Mouse (Mus musculus) liver, embryonic 14.5 days (tissue): ENCODE measurements around the gene Msh5. TPM values are rescaled to one million over a fixed set of nuclear protein-coding genes. Genes with fewer than 3 reads are reported as not detected.

Experiments
- ATAC-seq: fragments of 200-750 bp; cut with Nextera tagmentation; 2 replicates; pipeline ENCODE4 v1.8.0; 2017; ENCODE audit warnings: moderate number of reproducible peaks, mild to moderate bottlenecking, moderate library complexity; ENCODE audit not compliant: insufficient read depth
- DNase-seq, 3 experiments: peaks; one replicate each; pipeline ENCODE4 v3.0.0-alpha.2; 2012 to 2013; ENCODE audit warnings: low read depth in 3 of 3, low spot score in 3 of 3
- H3K27ac ChIP-seq: fragments of 300-500 bp; sonication (generic); 2 replicates; pipeline ENCODE4 v1.5.1; 2014; ENCODE audit warnings: moderate library complexity, mild to moderate bottlenecking, control low read depth, inconsistent platforms
- H3K27me3 ChIP-seq: fragments of 300-500 bp; sonication (generic); 2 replicates; pipeline ENCODE4 v1.6.1; 2014; ENCODE audit warnings: mild to moderate bottlenecking, low read length, moderate library complexity; ENCODE audit not compliant: control insufficient read depth, insufficient read depth
- H3K36me3 ChIP-seq: fragments of 300-500 bp; sonication (generic); replicated peaks from 2 replicates; pipeline ENCODE4 v1.6.1; 2014; ENCODE audit warnings: low read depth; ENCODE audit not compliant: control insufficient read depth, insufficient read depth
- H3K4me1 ChIP-seq, 2 experiments: fragments of 200-500 bp in 1 of 2; fragments of 300-500 bp in 1 of 2; sonication (generic) in 1 of 2; replicated peaks; 2 replicates each; pipeline ENCODE4 v1.6.1; 2012 to 2014; ENCODE audit warnings: antibody characterized with exemption in 1 of 2, inconsistent platforms in 1 of 2, low read length in 1 of 2; ENCODE audit not compliant: control insufficient read depth in 2 of 2, insufficient read depth in 2 of 2
- H3K4me2 ChIP-seq: fragments of 300-500 bp; sonication (generic); 2 replicates; pipeline ENCODE4 v1.6.1; 2014; ENCODE audit warnings: low read depth, mild to moderate bottlenecking, control low read depth, moderate library complexity
- H3K4me3 ChIP-seq, 2 experiments: fragments of 200-500 bp in 1 of 2; fragments of 300-500 bp in 1 of 2; sonication (generic) in 1 of 2; 2 replicates each; pipeline ENCODE4 v1.5.1; 2012 to 2014; ENCODE audit warnings: low read depth in 2 of 2, low read length in 2 of 2, mild to moderate bottlenecking in 2 of 2, control low read depth in 1 of 2, inconsistent platforms in 1 of 2, moderate library complexity in 1 of 2; ENCODE audit not compliant: insufficient read depth in 1 of 2
- H3K9ac ChIP-seq: fragments of 300-500 bp; sonication (generic); replicated peaks from 2 replicates; pipeline ENCODE4 v1.6.1; 2014; ENCODE audit warnings: mild to moderate bottlenecking, control low read depth, moderate library complexity
- H3K9me3 ChIP-seq: fragments of 300-500 bp; sonication (generic); 2 replicates; pipeline ENCODE4 v1.6.1; 2016; ENCODE audit warnings: low read length, mixed read lengths; ENCODE audit not compliant: control insufficient read depth
- CTCF ChIP-seq: IDR thresholded peaks from 2 replicates; pipeline ENCODE4 v1.5.1; 2016; ENCODE audit warnings: antibody characterized with exemption, low read depth, control low read depth
- EP300 ChIP-seq: IDR thresholded peaks from 2 replicates; pipeline ENCODE4 v1.6.1; 2016; ENCODE audit warnings: antibody characterized with exemption, low read depth
- WGBS: fragments of 180-500 bp; shearing (Covaris S2); extraction: QIAGEN DNeasy Blood & Tissue Kit; methylation state at CpG from one replicate; pipeline ENCODE4 v1.1.7; 2014; ENCODE audit not compliant: insufficient replicate concordance; 5-methylcytosine and 5-hydroxymethylcytosine counted together
- polyA plus RNA-seq, 2 experiments: library from polyadenylated mRNA; depleted of rRNA in 1 of 2; stranded (reverse) in 1 of 2; unstranded in 1 of 2; fragments of >200 nt; fragmentation: Nextera tagmentation in 1 of 2; extraction: Ambion mirVana in 1 of 2; gene quantifications; 2 replicates each; pipeline versions ENCODE4 v1.2.1 to v1.2.3; 2012 to 2014

Gene Msh5
- polyA plus RNA-seq, 2 experiments = 2.3 to 4.3 TPM

GRCm38 (mm10) chr17:35088825-35089644 is 42.5 kb upstream of the Msh5 start, which contains the start of gene Abhd16a:
Gene Abhd16a (plus strand): TSS chr17:35089263.
- WGBS = 3% methylated on average over 60 of the region's 67 CpGs
- DNase-seq = peak; percentile 82 to 87 (median 83)

GRCm38 (mm10) chr17:35088151-35088550 is 41.6 kb upstream of the Msh5 start:
- Histone ChIP-seq H3K36me3 (peaks cover 6% of the 10 kb centered on the region; the same call in 1 of the 2 replicates), H3K9me3 (no peaks in the 10 kb centered on the region), H3K4me2 (no peak overlapping the region), H3K4me1 (peaks cover 15 to 18% of the 10 kb centered on the region in 2 experiments), H3K9ac (no peak overlapping the region), H3K4me3 (no peak overlapping the region), H3K27me3 (no peaks in the 10 kb centered on the region), H3K27ac (no peak overlapping the region)
- no peak for DNase-seq
- TF ChIP-seq CTCF (peak; percentile 39), EP300 (no peak)
- WGBS = 34% methylated on average over 2 of the region's 2 CpGs
- ATAC-seq = no peak

More at GRCm38 (mm10) chr17:35088825-35089644, 42.5 kb upstream of the Msh5 start, which contains the start of gene Abhd16a:
- TF ChIP-seq CTCF (peak; percentile 22), EP300 (no peak)
- peak within 1 kb of the TSS; percentile 75 for H3K27ac ChIP-seq
- H3K9ac ChIP-seq = peak within 1 kb of the TSS; percentile 86
- peak within 1 kb of the TSS; percentile 96 for H3K4me2 ChIP-seq
- no peaks in the 10 kb centered on the region for H3K9me3 ChIP-seq
- H3K4me3 ChIP-seq = peak within 1 kb of the TSS; percentile 66 to 70
- no peaks in the 10 kb centered on the region for H3K27me3 ChIP-seq
- peaks cover 15 to 18% of the 10 kb centered on the region in 2 experiments for H3K4me1 ChIP-seq
- H3K36me3 ChIP-seq = peaks cover 6% of the 10 kb centered on the region; the same call in 1 of the 2 replicates
- peak; percentile 97 for ATAC-seq

- Histone ChIP-seq H3K4me1 (peaks cover 15 to 20% of the 10 kb centered on the region in 2 experiments), H3K9me3 (no peaks in the 10 kb centered on the region), H3K4me2 (no peak within 1 kb of the TSS), H3K27ac (no peak within 1 kb of the TSS), H3K4me3 (peak within 1 kb of the TSS in 1 of 2 experiments; percentile 14; a peak in 1 of 4 replicates), H3K27me3 (no peaks in the 10 kb centered on the region), H3K9ac (no peak within 1 kb of the TSS), H3K36me3 (no peaks in the 10 kb centered on the region)
- 44% methylated on average over 7 of the region's 7 CpGs for WGBS
- ATAC-seq = no peak
- no peak for TF ChIP-seq EP300
- TF ChIP-seq CTCF = no peak
- no peak for DNase-seq
Measured at GRCm38 (mm10) chr17:35085208-35085865, 38.8 kb upstream of the Msh5 start, which contains the start of gene Ly6g6f. Gene Ly6g6f (minus strand): TSS chr17:35085610.

- Histone ChIP-seq H3K4me2 (no peak overlapping the region), H3K4me3 (no peak overlapping the region), H3K36me3 (no peaks in the 10 kb centered on the region), H3K27ac (no peak overlapping the region), H3K9ac (no peak overlapping the region), H3K4me1 (peaks cover 16 to 30% of the 10 kb centered on the region in 2 experiments), H3K27me3 (no peaks in the 10 kb centered on the region), H3K9me3 (no peaks in the 10 kb centered on the region)
- no peak for ATAC-seq
- DNase-seq = no peak
- 52% methylated on average over 3 of the region's 3 CpGs for WGBS
- TF ChIP-seq CTCF (no peak), EP300 (no peak)
Measured at GRCm38 (mm10) chr17:35083929-35084497, 37.5 kb upstream of the Msh5 start.
